Mouse (Mus musculus) adipocyte (in vitro differentiated cells): Measurements from ENCODE around the gene Arl8a.
"Not testable (repeated sequence)": the region's sequence is repeated elsewhere in the genome, so short reads cannot be mapped to it uniquely, and the experiment has no call there.

Experiments used
- DNase-seq: peaks from one replicate; pipeline ENCODE4 v3.0.0-alpha.2; 2016; ENCODE audit warnings: low spot score

Gene Arl8a

GRCm38 (mm10) chr1:135146077-135146945, at the start of gene Arl8a:
Gene Arl8a, plus strand, starts transcription at chr1:135146824.
- DNase-seq: peak; percentile 63

GRCm38 (mm10) chr1:135097441-135097840, 49.2 kb upstream of the Arl8a start:
- DNase-seq: no peak

- no peak for DNase-seq
Measured at GRCm38 (mm10) chr1:135098441-135098840, 48.2 kb upstream of the Arl8a start.

- no peak for DNase-seq
Measured at GRCm38 (mm10) chr1:135100400-135100799, 46.2 kb upstream of the Arl8a start.

GRCm38 (mm10) chr1:135105124-135105523, 41.5 kb upstream of the Arl8a start, which contains the start of gene Lgr6:
Gene Lgr6, minus strand, starts transcription at chr1:135105276.
- no peak for DNase-seq

- peak; percentile 72 for DNase-seq
Measured at GRCm38 (mm10) chr1:135105951-135106350, 40.7 kb upstream of the Arl8a start.

- no peak for DNase-seq
Measured at GRCm38 (mm10) chr1:135108611-135109010, 38.0 kb upstream of the Arl8a start.

- DNase-seq: peak; percentile 78
Measured at GRCm38 (mm10) chr1:135110075-135110474, 36.5 kb upstream of the Arl8a start.

GRCm38 (mm10) chr1:135111271-135111670, 35.4 kb upstream of the Arl8a start:
- not testable (repeated sequence) for DNase-seq

- DNase-seq: peak; percentile 50
Measured at GRCm38 (mm10) chr1:135112661-135113060, 34.0 kb upstream of the Arl8a start.

- DNase-seq: no peak
Measured at GRCm38 (mm10) chr1:135124573-135125363, 21.9 kb upstream of the Arl8a start.

GRCm38 (mm10) chr1:135125990-135126389, 20.6 kb upstream of the Arl8a start:
- peak; percentile 40 for DNase-seq

GRCm38 (mm10) chr1:135126443-135127027, 20.1 kb upstream of the Arl8a start:
- no peak for DNase-seq

- no peak for DNase-seq
Measured at GRCm38 (mm10) chr1:135128011-135128441, 18.6 kb upstream of the Arl8a start.

- no peak for DNase-seq
Measured at GRCm38 (mm10) chr1:135128986-135129385, 17.6 kb upstream of the Arl8a start.

GRCm38 (mm10) chr1:135129543-135130183, 17.0 kb upstream of the Arl8a start:
- no peak for DNase-seq

- no peak for DNase-seq
Measured at GRCm38 (mm10) chr1:135130376-135131018, 16.1 kb upstream of the Arl8a start.

- DNase-seq: no peak
Measured at GRCm38 (mm10) chr1:135131034-135131433, 15.6 kb upstream of the Arl8a start.

- no peak for DNase-seq
Measured at GRCm38 (mm10) chr1:135131560-135131959, 15.1 kb upstream of the Arl8a start.

- no peak for DNase-seq
Measured at GRCm38 (mm10) chr1:135132473-135132872, 14.2 kb upstream of the Arl8a start, which contains the start of gene Ptpn7. Gene Ptpn7, plus strand, starts transcription at chr1:135132700.

- no peak for DNase-seq
Measured at GRCm38 (mm10) chr1:135132893-135133369, 13.7 kb upstream of the Arl8a start.
